Mouse (Mus musculus): ENCODE measurements around the gene Elmo2.

Gene Elmo2

GRCm38 (mm10) chr2:165326304-165327190 is at the start of gene Elmo2:
Gene Elmo2 (minus strand): TSS chr2:165326479.
- peak; percentile 97 to 98 for DNase-seq

GRCm38 (mm10) chr2:165376001-165376400 is 49.7 kb upstream of the Elmo2 start:
- no peak for DNase-seq

GRCm38 (mm10) chr2:165375478-165375877 is 49.2 kb upstream of the Elmo2 start:
- DNase-seq: no peak

GRCm38 (mm10) chr2:165371066-165371465 is 44.8 kb upstream of the Elmo2 start:
- no peak for DNase-seq

GRCm38 (mm10) chr2:165370348-165370747 is 44.1 kb upstream of the Elmo2 start:
- no peak for DNase-seq

GRCm38 (mm10) chr2:165368496-165368895 is 42.2 kb upstream of the Elmo2 start, which contains the start of gene Zfp663:
Gene Zfp663 (minus strand): TSS chr2:165368729.
- DNase-seq: no peak

- peak in 1 of 2 experiments; percentile 52 for DNase-seq
Observed at GRCm38 (mm10) chr2:165367868-165368439, 41.7 kb upstream of the Elmo2 start.

GRCm38 (mm10) chr2:165367047-165367520 is 40.8 kb upstream of the Elmo2 start:
- peak; percentile 80 to 83 for DNase-seq

GRCm38 (mm10) chr2:165364334-165365091 is 38.2 kb upstream of the Elmo2 start:
- DNase-seq: peak; percentile 29 to 81

- DNase-seq: no peak
Observed at GRCm38 (mm10) chr2:165363282-165363681, 37.0 kb upstream of the Elmo2 start.

GRCm38 (mm10) chr2:165360861-165361260 is 34.6 kb upstream of the Elmo2 start:
- DNase-seq: peak; percentile 52 to 78

- DNase-seq: no peak
Observed at GRCm38 (mm10) chr2:165351828-165352513, 25.7 kb upstream of the Elmo2 start.

GRCm38 (mm10) chr2:165349466-165349865 is 23.2 kb upstream of the Elmo2 start:
- DNase-seq: peak; percentile 13 to 24

GRCm38 (mm10) chr2:165346180-165346579 is 19.9 kb upstream of the Elmo2 start:
- DNase-seq: no peak

GRCm38 (mm10) chr2:165337191-165337590 is 10.9 kb upstream of the Elmo2 start:
- DNase-seq: peak; percentile 76 to 92

- DNase-seq: peak in 1 of 2 experiments; percentile 27
Observed at GRCm38 (mm10) chr2:165332610-165333210, 6.4 kb upstream of the Elmo2 start.

- DNase-seq: no peak
Observed at GRCm38 (mm10) chr2:165329703-165330102, 3.4 kb upstream of the Elmo2 start.

GRCm38 (mm10) chr2:165328746-165329145 is 2.5 kb upstream of the Elmo2 start:
- DNase-seq: no peak

- DNase-seq: peak in 1 of 2 experiments; percentile 1
Observed at GRCm38 (mm10) chr2:165327386-165327785, 1.1 kb upstream of the Elmo2 start.

- DNase-seq: peak in 1 of 2 experiments; percentile 59
Observed at GRCm38 (mm10) chr2:165325521-165326303, 567 bp downstream of the Elmo2 start.

- peak; percentile 38 to 47 for DNase-seq
Observed at GRCm38 (mm10) chr2:165323928-165324327, 2.4 kb downstream of the Elmo2 start.

Data from kidney, postnatal 36 days (tissue).